26 mouse cellular contexts compared by ENCODE assay signal in genomic region chr13:97652279-97652678, GRCm38 (mm10).
A peak's percentile ranks its signal among the peaks of the same experiment; 100 is the strongest.
DNase-seq lines count a peak whose midpoint lies in the region; ATAC-seq and TF ChIP-seq lines count a peak whose summit lies in the region.
"Had no signal": no experiment of that assay in that cellular context is flagged by ENCODE, and none has a peak within 500 bp of the region (broad histone marks: within the 10 kb centered on the region; RNA-seq: fewer than 3 reads in every experiment).

No protein-coding gene starts in this region.

- H3K4me3 ChIP-seq in embryonic facial prominence, embryonic 14.5 days (ENCODE audit: low read depth, low read length): no peak overlapping the region
- H3K4me3 ChIP-seq in embryonic facial prominence, embryonic 10.5 days: no peak overlapping the region
- H3K4me3 ChIP-seq in intestine, embryonic 16.5 days (ENCODE audit: low read length): no peak overlapping the region
- H3K4me3 ChIP-seq in intestine, postnatal 0 days (ENCODE audit: low read depth, low read length): no peak overlapping the region
- no peak overlapping the region for H3K4me3 ChIP-seq in stomach, embryonic 15.5 days (replicated peaks)
- H3K4me3 ChIP-seq: embryonic facial prominence, embryonic 12.5 days; intestine, embryonic 15.5 days; limb, embryonic 12.5 days; lung, embryonic 15.5 days; midbrain, embryonic 13.5 days; neural tube, embryonic 13.5 days had no signal

- H3K4me2 ChIP-seq in embryonic facial prominence, embryonic 14.5 days (ENCODE audit: low read depth, low read length): no peak overlapping the region
- no peak overlapping the region for H3K4me2 ChIP-seq in intestine, embryonic 16.5 days (ENCODE audit: low read depth, low read length)
- no peak overlapping the region for H3K4me2 ChIP-seq in intestine, postnatal 0 days (replicated peaks; ENCODE audit: low read depth)
- no peak overlapping the region for H3K4me2 ChIP-seq in stomach, embryonic 15.5 days
- H3K4me2 ChIP-seq: embryonic facial prominence, embryonic 12.5 days; intestine, embryonic 15.5 days; limb, embryonic 12.5 days; lung, embryonic 15.5 days; midbrain, embryonic 13.5 days; neural tube, embryonic 13.5 days had no signal

- H3K4me1 ChIP-seq in embryonic facial prominence, embryonic 14.5 days (ENCODE audit: control insufficient read depth, insufficient read depth, low read length): peaks cover 3% of the 10 kb centered on the region; the same call in 1 of the 2 replicates
- H3K4me1 ChIP-seq in embryonic facial prominence, embryonic 10.5 days: peaks cover 7% of the 10 kb centered on the region; the same call in 1 of the 2 replicates
- peaks cover 6% of the 10 kb centered on the region for H3K4me1 ChIP-seq in intestine, embryonic 16.5 days (ENCODE audit: control insufficient read depth, insufficient read depth, low read length)
- H3K4me1 ChIP-seq in intestine, postnatal 0 days (replicated peaks; ENCODE audit: control insufficient read depth, insufficient read depth, low read length): no peaks in the 10 kb centered on the region
- H3K4me1 ChIP-seq in stomach, embryonic 15.5 days: no peaks in the 10 kb centered on the region
- H3K4me1 ChIP-seq: embryonic facial prominence, embryonic 12.5 days; lung, embryonic 15.5 days; neural tube, embryonic 13.5 days had no signal

- WGBS in embryonic facial prominence, embryonic 14.5 days: 88% methylated on average over 9 of the region's 9 CpGs
- 89% methylated on average over 9 of the region's 9 CpGs for WGBS in embryonic facial prominence, embryonic 10.5 days
- WGBS in intestine, embryonic 16.5 days: 59% methylated on average over 9 of the region's 9 CpGs
- 46% methylated on average over 9 of the region's 9 CpGs for WGBS in intestine, postnatal 0 days
- WGBS in stomach, embryonic 15.5 days: 76% methylated on average over 9 of the region's 9 CpGs

- DNase-seq in embryonic facial prominence, embryonic 14.5 days (ENCODE audit: low spot score): no peak
- DNase-seq in embryonic facial prominence, embryonic 10.5 days (ENCODE audit: low spot score): no peak
- peak; percentile 24 for DNase-seq in lung, postnatal 10 days
- no peak for DNase-seq in lung, postnatal 36 days
- no peak for DNase-seq in cerebellum, adult 11 months
- DNase-seq: adrenal gland, adult 8-10 months; cerebellum, adult 9-10 months; cerebellum, postnatal 36 days; heart, postnatal 14 days; kidney, adult 9 months; kidney, postnatal 10 days; right cerebral cortex, postnatal 25 days; thymus, postnatal 14 days had no signal

- H3K9ac ChIP-seq in embryonic facial prominence, embryonic 14.5 days (ENCODE audit: low read depth, low read length): no peak overlapping the region
- H3K9ac ChIP-seq in intestine, embryonic 16.5 days (ENCODE audit: low read depth, low read length): no peak overlapping the region
- H3K9ac ChIP-seq in intestine, postnatal 0 days (ENCODE audit: low read depth, low read length): no peak overlapping the region
- H3K9ac ChIP-seq in stomach, embryonic 15.5 days: no peak overlapping the region
- H3K9ac ChIP-seq: embryonic facial prominence, embryonic 12.5 days; intestine, embryonic 15.5 days; limb, embryonic 12.5 days; lung, embryonic 15.5 days; midbrain, embryonic 13.5 days; neural tube, embryonic 13.5 days had no signal

- no peaks in the 10 kb centered on the region for H3K9me3 ChIP-seq in embryonic facial prominence, embryonic 14.5 days (ENCODE audit: control insufficient read depth, low read length)
- peaks cover 2% of the 10 kb centered on the region; the same call in 1 of the 2 replicates for H3K9me3 ChIP-seq in embryonic facial prominence, embryonic 10.5 days
- H3K9me3 ChIP-seq in intestine, embryonic 16.5 days (ENCODE audit: control insufficient read depth, low read length): no peaks in the 10 kb centered on the region
- H3K9me3 ChIP-seq in intestine, postnatal 0 days (ENCODE audit: control insufficient read depth): no peaks in the 10 kb centered on the region
- no peaks in the 10 kb centered on the region for H3K9me3 ChIP-seq in stomach, embryonic 15.5 days
- H3K9me3 ChIP-seq: embryonic facial prominence, embryonic 12.5 days; intestine, embryonic 15.5 days; limb, embryonic 12.5 days; lung, embryonic 15.5 days; midbrain, embryonic 13.5 days; neural tube, embryonic 13.5 days had no signal

- H3K36me3 ChIP-seq in embryonic facial prominence, embryonic 14.5 days (ENCODE audit: control insufficient read depth, insufficient read depth, low read length): no peaks in the 10 kb centered on the region
- no peaks in the 10 kb centered on the region for H3K36me3 ChIP-seq in embryonic facial prominence, embryonic 10.5 days (replicated peaks)
- H3K36me3 ChIP-seq in intestine, embryonic 16.5 days (ENCODE audit: control insufficient read depth, insufficient read depth, low read length): no peaks in the 10 kb centered on the region
- no peaks in the 10 kb centered on the region for H3K36me3 ChIP-seq in intestine, postnatal 0 days (ENCODE audit: control insufficient read depth, insufficient read depth)
- H3K36me3 ChIP-seq in stomach, embryonic 15.5 days: no peaks in the 10 kb centered on the region
- H3K36me3 ChIP-seq: embryonic facial prominence, embryonic 12.5 days; intestine, embryonic 15.5 days; limb, embryonic 12.5 days; lung, embryonic 15.5 days; midbrain, embryonic 13.5 days; neural tube, embryonic 13.5 days had no signal

- H3K27ac ChIP-seq in embryonic facial prominence, embryonic 14.5 days (replicated peaks; ENCODE audit: low read depth, low read length): no peak overlapping the region
- no peak overlapping the region for H3K27ac ChIP-seq in embryonic facial prominence, embryonic 10.5 days (replicated peaks)
- H3K27ac ChIP-seq in intestine, embryonic 16.5 days (ENCODE audit: low read length): no peak overlapping the region
- H3K27ac ChIP-seq in intestine, postnatal 0 days (ENCODE audit: low read depth, low read length): no peak overlapping the region
- peak overlapping the region; percentile 32; the same call in 1 of the 2 replicates for H3K27ac ChIP-seq in stomach, embryonic 15.5 days
- H3K27ac ChIP-seq: embryonic facial prominence, embryonic 12.5 days; hindbrain, postnatal 0 days; intestine, embryonic 15.5 days; limb, embryonic 12.5 days; lung, embryonic 15.5 days; macrophage; midbrain, embryonic 13.5 days; neural tube, embryonic 13.5 days had no signal

- ATAC-seq in embryonic facial prominence, embryonic 14.5 days (ENCODE audit: low read depth): peak; percentile 30; the same call in 1 of the 2 replicates
- peak; percentile 44 for ATAC-seq in intestine, embryonic 16.5 days
- ATAC-seq in intestine, postnatal 0 days: no peak
- no peak for ATAC-seq in stomach, embryonic 15.5 days (ENCODE audit: insufficient read depth, low FRiP score, low read depth)
- ATAC-seq: activated CD4-positive, CD25-positive, alpha-beta regulatory T cell, adult 4 months; hindbrain, postnatal 0 days; midbrain, embryonic 13.5 days had no signal

- no peaks in the 10 kb centered on the region for H3K27me3 ChIP-seq in embryonic facial prominence, embryonic 14.5 days (replicated peaks; ENCODE audit: control insufficient read depth, insufficient read depth, low read length)
- H3K27me3 ChIP-seq in embryonic facial prominence, embryonic 10.5 days (replicated peaks; ENCODE audit: low read depth, poor library complexity, severe bottlenecking): no peaks in the 10 kb centered on the region
- H3K27me3 ChIP-seq in intestine, embryonic 16.5 days (replicated peaks; ENCODE audit: control insufficient read depth, insufficient read depth, low read length): no peaks in the 10 kb centered on the region
- no peaks in the 10 kb centered on the region for H3K27me3 ChIP-seq in intestine, postnatal 0 days (replicated peaks; ENCODE audit: control insufficient read depth, insufficient read depth, low read length)
- H3K27me3 ChIP-seq in stomach, embryonic 15.5 days (replicated peaks): no peaks in the 10 kb centered on the region
- H3K27me3 ChIP-seq: CH12.LX; embryonic facial prominence, embryonic 12.5 days; intestine, embryonic 15.5 days; limb, embryonic 12.5 days; lung, embryonic 15.5 days; midbrain, embryonic 13.5 days; neural tube, embryonic 13.5 days had no signal

- no peak for TF ChIP-seq CTCF in intestine, postnatal 0 days (IDR thresholded peaks at IDR 0.05; ENCODE audit: low read depth)

Comparison
In these comparisons a context has a peak if more than half of its experiments do, and no peak if none do; other contexts are left out.
1. ATAC-seq: peak in embryonic facial prominence, embryonic 14.5 days (single experiment) and intestine, embryonic 16.5 days (single experiment); none in intestine, postnatal 0 days (single experiment) and stomach, embryonic 15.5 days (single experiment).